In the genomic region with DNA sequence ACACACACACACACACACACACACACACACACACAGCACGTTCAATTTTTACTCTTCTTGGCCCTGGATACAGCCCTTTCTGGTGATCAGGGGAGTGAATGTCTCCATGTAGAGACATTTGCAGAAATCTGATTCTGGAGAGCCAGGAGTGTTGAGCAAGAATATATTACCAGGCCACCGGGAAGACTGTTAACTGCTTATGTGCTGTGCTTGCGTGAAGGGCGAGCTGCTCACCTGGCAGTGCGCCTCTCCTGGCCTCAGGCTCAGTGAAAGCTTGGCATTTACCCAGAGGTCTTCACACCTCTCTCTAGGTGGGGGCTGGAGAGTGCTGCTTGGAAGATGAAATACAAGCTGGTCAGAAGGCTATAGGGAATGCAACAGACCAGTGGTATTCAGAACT, we compare ENCODE assay signal across 9 mouse cellular contexts.
DNase-seq lines count a peak whose midpoint lies in the region; ATAC-seq and TF ChIP-seq lines count a peak whose summit lies in the region.
"Had no signal": no experiment of that assay in that cellular context is flagged by ENCODE, and none has a peak within 500 bp of the region (broad histone marks: within the 10 kb centered on the region; RNA-seq: fewer than 3 reads in every experiment).

No protein-coding gene starts in this region.

- peaks cover 11% of the 10 kb centered on the region for H3K4me1 ChIP-seq in stomach, embryonic 14.5 days (ENCODE audit: control insufficient read depth, insufficient read depth, low read length)

- H3K4me3 ChIP-seq in left cerebral cortex, adult 2 months, result no peak overlapping the region
- no peak overlapping the region for H3K4me3 ChIP-seq in stomach, embryonic 14.5 days (ENCODE audit: low read depth, low read length)

- DNase-seq in left cerebral cortex, postnatal 25 days (ENCODE audit: low spot score in 2 of 2), result peak; percentile 3 to 26
- DNase-seq in left cerebral cortex, adult 2 months (ENCODE audit: extremely low spot score in 1 of 2, low spot score in 2 of 2), result no peak
- DNase-seq in forelimb bud, embryonic 11.5 days (ENCODE audit: low read depth, low spot score), result peak; percentile 54
- DNase-seq in kidney, postnatal 4 days, result peak; percentile 17 to 28
- DNase-seq in thymus, postnatal 4 days, result no peak
- no peak for DNase-seq in gastrocnemius, postnatal 36 days

- no peak overlapping the region for H3K27ac ChIP-seq in left cerebral cortex, adult 2 months
- H3K27ac ChIP-seq in stomach, embryonic 14.5 days (ENCODE audit: low read length), result peak overlapping the region; percentile 50; the same call in 1 of the 2 replicates
- H3K27ac ChIP-seq: macrophage had no signal

- no peaks in the 10 kb centered on the region for H3K36me3 ChIP-seq in stomach, embryonic 14.5 days (ENCODE audit: control insufficient read depth, insufficient read depth, low read length)

- WGBS in stomach, embryonic 14.5 days, result 18% methylated on average over 5 of the region's 5 CpGs

- H3K9me3 ChIP-seq in stomach, embryonic 14.5 days (ENCODE audit: control insufficient read depth, low read depth, low read length), result no peaks in the 10 kb centered on the region

- ATAC-seq in stomach, embryonic 14.5 days (ENCODE audit: insufficient number of reproducible peaks, insufficient read depth, low FRiP score, low read depth), result peak; percentile 44; the same call in 1 of the 2 replicates
- no peak for ATAC-seq in erythroblast, adult 5-6 weeks (replicated peaks; ENCODE audit: low FRiP score, poor library complexity, severe bottlenecking)

- no peak overlapping the region for H3K9ac ChIP-seq in stomach, embryonic 14.5 days (replicated peaks; ENCODE audit: low read depth, low read length)

- no peak for TF ChIP-seq CTCF in left cerebral cortex, adult 2 months (IDR thresholded peaks at IDR 0.05)

- intact Hi-C loops in left cerebral cortex, postnatal 25 days (cut with DNase I), result loop anchor here (5.0 to 10.0 kb wide), 4 partner anchors 327 to 735 kb away; a partner anchor contains a TSS
- intact Hi-C loops in left cerebral cortex, adult 2 months (cut with DNase I), result loop anchor here (5.0 to 10.0 kb wide), 3 partner anchors 455 to 1330 kb away; a partner anchor contains a TSS
- intact Hi-C loops in gastrocnemius, postnatal 36 days (cut with DNase I), result loop anchor here (5.0 kb wide), 1 partner anchor 755 kb away; no protein-coding TSS in a partner anchor

- no peaks in the 10 kb centered on the region for H3K27me3 ChIP-seq in stomach, embryonic 14.5 days (ENCODE audit: control insufficient read depth, insufficient read depth, low read length)

- H3K4me2 ChIP-seq in stomach, embryonic 14.5 days (replicated peaks; ENCODE audit: low read depth, low read length), result no peak overlapping the region

Comparison
In these comparisons a context has a peak if more than half of its experiments do, and no peak if none do; other contexts are left out.
1. DNase-seq: peak in left cerebral cortex, postnatal 25 days (2 of 2), forelimb bud, embryonic 11.5 days (single experiment) and kidney, postnatal 4 days (2 of 2); none in left cerebral cortex, adult 2 months (0 of 2), thymus, postnatal 4 days (single experiment) and gastrocnemius, postnatal 36 days (0 of 2).